Mouse (Mus musculus) MEL (cell line): Measurements from ENCODE around the gene Akap13. TPM values are rescaled to one million over a fixed set of nuclear protein-coding genes. Genes with fewer than 3 reads are reported as not detected.

Experiments
- DNase-seq: peaks from one replicate; pipeline ENCODE4 v3.0.0; 2011; ENCODE audit warnings: low read depth, low spot score
- H3K27ac ChIP-seq: 2 replicates; pipeline ENCODE4 v1.5.1; 2012; ENCODE audit warnings: low read depth, mild to moderate bottlenecking, control low read depth, low read length, moderate library complexity; ENCODE audit not compliant: control insufficient read depth
- H3K27me3 ChIP-seq, 2 experiments: fragments of 150-350 bp in 1 of 2; sonication (generic) in 1 of 2; 2 replicates each; pipeline ENCODE4 v1.6.1; 2012; ENCODE audit warnings: low read length in 2 of 2, mild to moderate bottlenecking in 2 of 2, improper control_type of control experiment in 1 of 2, moderate library complexity in 1 of 2; ENCODE audit not compliant: insufficient read depth in 2 of 2, control insufficient read depth in 1 of 2
- H3K36me3 ChIP-seq, 2 experiments: 2 replicates each; pipeline ENCODE4 v1.6.1; 2012 to 2014; ENCODE audit warnings: low read length in 2 of 2, improper control_type of control experiment in 1 of 2, inconsistent platforms in 1 of 2, mild to moderate bottlenecking in 1 of 2; ENCODE audit not compliant: insufficient read depth in 2 of 2, control insufficient read depth in 1 of 2
- H3K4me1 ChIP-seq, 2 experiments: fragments of 150-350 bp in 1 of 2; sonication (generic) in 1 of 2; 2 replicates each; pipeline ENCODE4 v1.6.1; 2012; ENCODE audit warnings: low read length in 2 of 2, improper control_type of control experiment in 1 of 2, mild to moderate bottlenecking in 1 of 2; ENCODE audit not compliant: insufficient read depth in 2 of 2, control insufficient read depth in 1 of 2
- H3K4me3 ChIP-seq, 2 experiments: fragments of 150-350 bp in 1 of 2; sonication (generic) in 1 of 2; 2 replicates each; pipeline ENCODE4 v1.5.1; 2012; ENCODE audit warnings: low read depth in 2 of 2, low read length in 2 of 2, mild to moderate bottlenecking in 2 of 2, moderate library complexity in 2 of 2, control low read depth in 1 of 2, improper control_type of control experiment in 1 of 2; ENCODE audit not compliant: control insufficient read depth in 1 of 2, insufficient read depth in 1 of 2
- H3K79me2 ChIP-seq: 2 replicates; pipeline ENCODE4 v1.6.1; 2012; ENCODE audit warnings: mild to moderate bottlenecking, low read length, moderate library complexity; ENCODE audit not compliant: control insufficient read depth, poor library complexity, insufficient read depth
- H3K9ac ChIP-seq: 2 replicates; pipeline ENCODE4 v1.6.1; 2012; ENCODE audit warnings: low read depth, mild to moderate bottlenecking, control low read depth, low read length, moderate library complexity; ENCODE audit not compliant: control insufficient read depth, poor library complexity, severe bottlenecking
- H3K9me3 ChIP-seq: fragments of 150-350 bp; sonication (generic); replicated peaks from 2 replicates; pipeline ENCODE4 v1.6.1; 2012; ENCODE audit warnings: mild to moderate bottlenecking, low read length, improper control_type of control experiment, moderate library complexity; ENCODE audit not compliant: insufficient read depth
- BHLHE40 ChIP-seq: IDR thresholded peaks from 2 replicates; pipeline ENCODE4 v1.6.1; 2012; ENCODE audit warnings: low read depth, mild to moderate bottlenecking, inconsistent platforms, low read length, improper control_type of control experiment, borderline replicate concordance
- CHD1 ChIP-seq: IDR thresholded peaks from 2 replicates; pipeline ENCODE4 v1.6.1; 2012; ENCODE audit warnings: low read depth, mild to moderate bottlenecking, inconsistent platforms, low read length, improper control_type of control experiment
- CHD2 ChIP-seq: IDR thresholded peaks from 2 replicates; pipeline ENCODE4 v1.6.1; 2011; ENCODE audit warnings: low read length, improper control_type of control experiment
- CTCF ChIP-seq, 3 experiments: IDR thresholded peaks in 2 of 3; conservative IDR thresholded peaks in 1 of 3; 2 replicates each; pipeline ENCODE4 v1.5.1; 2011 to 2012; ENCODE audit warnings: low read length in 3 of 3, low read depth in 2 of 3, mild to moderate bottlenecking in 2 of 3, improper control_type of control experiment in 1 of 3, inconsistent platforms in 1 of 3, mixed read lengths in 1 of 3, moderate library complexity in 1 of 3; ENCODE audit not compliant: control insufficient read depth in 1 of 3, insufficient read depth in 1 of 3, poor library complexity in 1 of 3, severe bottlenecking in 1 of 3
- E2F4 ChIP-seq: IDR thresholded peaks from 2 replicates; pipeline ENCODE4 v1.6.1; 2011; ENCODE audit warnings: low read depth, low read length, improper control_type of control experiment, borderline replicate concordance
- ELF1 ChIP-seq: IDR thresholded peaks from 2 replicates; pipeline ENCODE4 v1.6.1; 2014; ENCODE audit warnings: low read depth, mild to moderate bottlenecking, inconsistent platforms, low read length, improper control_type of control experiment, moderate library complexity
- EP300 ChIP-seq, 2 experiments: IDR thresholded peaks; 2 replicates each; pipeline ENCODE4 v1.6.1; 2011; ENCODE audit warnings: improper control_type of control experiment in 2 of 2, low read length in 2 of 2, low read depth in 1 of 2, mild to moderate bottlenecking in 1 of 2
- GABPA ChIP-seq: IDR thresholded peaks from 2 replicates; pipeline ENCODE4 v1.6.1; 2012; ENCODE audit warnings: low read depth, mild to moderate bottlenecking, inconsistent platforms, low read length, improper control_type of control experiment, moderate library complexity
- GATA1 ChIP-seq: IDR thresholded peaks from 2 replicates; pipeline ENCODE4 v1.6.1; 2011; ENCODE audit warnings: low read depth, low read length, improper control_type of control experiment
- HCFC1 ChIP-seq: IDR thresholded peaks from 2 replicates; pipeline ENCODE4 v1.6.1; 2012; ENCODE audit warnings: low read depth, mild to moderate bottlenecking, inconsistent platforms, low read length, improper control_type of control experiment, moderate library complexity
- JUND ChIP-seq: IDR thresholded peaks from 2 replicates; pipeline ENCODE4 v1.6.1; 2011; ENCODE audit warnings: low read depth, mild to moderate bottlenecking, improper control_type of control experiment, low read length
- KAT2A ChIP-seq: conservative IDR thresholded peaks from 2 replicates; pipeline ENCODE4 v1.6.1; 2012; ENCODE audit warnings: low read depth, low read length, improper control_type of control experiment, inconsistent platforms
- MAFK ChIP-seq: IDR thresholded peaks from 2 replicates; pipeline ENCODE4 v1.6.1; 2011; ENCODE audit warnings: low read depth, mild to moderate bottlenecking, low read length, improper control_type of control experiment, borderline replicate concordance
- MAX ChIP-seq: IDR thresholded peaks from 2 replicates; pipeline ENCODE4 v1.6.1; 2011; ENCODE audit warnings: low read length, improper control_type of control experiment
- MAZ ChIP-seq: IDR thresholded peaks from 2 replicates; pipeline ENCODE4 v1.6.1; 2012; ENCODE audit warnings: low read depth, mild to moderate bottlenecking, inconsistent platforms, low read length, improper control_type of control experiment
- MEF2A ChIP-seq: IDR thresholded peaks from 2 replicates; pipeline ENCODE4 v1.6.1; 2014; ENCODE audit warnings: low read depth, mild to moderate bottlenecking, inconsistent platforms, low read length, improper control_type of control experiment; ENCODE audit not compliant: poor library complexity, insufficient replicate concordance, severe bottlenecking; ENCODE audit errors: extremely low read depth
- MXI1 ChIP-seq: IDR thresholded peaks from 2 replicates; pipeline ENCODE4 v1.6.1; 2011; ENCODE audit warnings: mild to moderate bottlenecking, low read depth, low read length, improper control_type of control experiment
- MYC ChIP-seq: IDR thresholded peaks from 2 replicates; pipeline ENCODE4 v1.6.1; 2011; ENCODE audit warnings: low read depth, mild to moderate bottlenecking, low read length, improper control_type of control experiment, moderate library complexity
- NELFE ChIP-seq: IDR thresholded peaks from 2 replicates; pipeline ENCODE4 v1.6.1; 2011; ENCODE audit warnings: low read depth, low read length, improper control_type of control experiment
- NRF1 ChIP-seq: IDR thresholded peaks from 2 replicates; pipeline ENCODE4 v1.6.1; 2014; ENCODE audit warnings: low read depth, mild to moderate bottlenecking, inconsistent platforms, low read length, improper control_type of control experiment, moderate library complexity; ENCODE audit not compliant: poor library complexity, insufficient read depth, severe bottlenecking
- POLR2A ChIP-seq, 2 experiments: IDR thresholded peaks; 2 replicates each; pipeline ENCODE4 v1.6.1; 2011 to 2012; ENCODE audit warnings: low read length in 2 of 2, mild to moderate bottlenecking in 2 of 2, control low read depth in 1 of 2, improper control_type of control experiment in 1 of 2, low read depth in 1 of 2, moderate library complexity in 1 of 2; ENCODE audit not compliant: control insufficient read depth in 1 of 2, insufficient read depth in 1 of 2, poor library complexity in 1 of 2
- POLR2AphosphoS2 ChIP-seq: IDR thresholded peaks from 2 replicates; pipeline ENCODE4 v1.6.1; 2011; ENCODE audit warnings: low read length, improper control_type of control experiment
- POLR2AphosphoS5 ChIP-seq: IDR thresholded peaks from 2 replicates; pipeline ENCODE4 v1.6.1; 2012; ENCODE audit warnings: low read depth, borderline replicate concordance, mild to moderate bottlenecking, inconsistent platforms, low read length, moderate library complexity, mixed read lengths
- RAD21 ChIP-seq: IDR thresholded peaks from 2 replicates; pipeline ENCODE4 v1.6.1; 2011; ENCODE audit warnings: mild to moderate bottlenecking, low read depth, low read length, improper control_type of control experiment
- RCOR1 ChIP-seq: IDR thresholded peaks from 2 replicates; pipeline ENCODE4 v1.6.1; 2012; ENCODE audit warnings: low read depth, mild to moderate bottlenecking, inconsistent platforms, low read length, improper control_type of control experiment
- SIN3A ChIP-seq: IDR thresholded peaks from 2 replicates; pipeline ENCODE4 v1.6.1; 2012; ENCODE audit warnings: low read length, improper control_type of control experiment, inconsistent platforms
- SMC3 ChIP-seq: IDR thresholded peaks from 2 replicates; pipeline ENCODE4 v1.6.1; 2011; ENCODE audit warnings: low read depth, low read length, improper control_type of control experiment
- TAL1 ChIP-seq: IDR thresholded peaks from 2 replicates; pipeline ENCODE4 v1.6.1; 2012; ENCODE audit warnings: mild to moderate bottlenecking, inconsistent platforms, low read length, moderate library complexity, mixed read lengths
- TBP ChIP-seq: IDR thresholded peaks from 2 replicates; pipeline ENCODE4 v1.8.0; 2011; ENCODE audit warnings: low read depth, low read length, improper control_type of control experiment
- TCF12 ChIP-seq: IDR thresholded peaks from 2 replicates; pipeline ENCODE4 v1.6.1; 2014; ENCODE audit warnings: low read depth, mild to moderate bottlenecking, inconsistent platforms, low read length, improper control_type of control experiment, moderate library complexity
- USF1 ChIP-seq: IDR thresholded peaks from 2 replicates; pipeline ENCODE4 v1.6.1; 2014; ENCODE audit warnings: low read depth, mild to moderate bottlenecking, inconsistent platforms, low read length, improper control_type of control experiment, moderate library complexity
- USF2 ChIP-seq, 2 experiments: IDR thresholded peaks; 2 replicates each; pipeline ENCODE4 v1.6.1; 2011 to 2012; ENCODE audit warnings: improper control_type of control experiment in 2 of 2, low read length in 2 of 2, borderline replicate concordance in 1 of 2, inconsistent platforms in 1 of 2, low read depth in 1 of 2, mild to moderate bottlenecking in 1 of 2; ENCODE audit not compliant: insufficient read depth in 1 of 2
- ZC3H11A ChIP-seq: IDR thresholded peaks from 2 replicates; pipeline ENCODE4 v1.6.1; 2012; ENCODE audit warnings: low read depth, mild to moderate bottlenecking, inconsistent platforms, low read length, improper control_type of control experiment
- ZKSCAN1 ChIP-seq: IDR thresholded peaks from 2 replicates; pipeline ENCODE4 v1.6.1; 2012; ENCODE audit warnings: low read depth, mild to moderate bottlenecking, inconsistent platforms, low read length, improper control_type of control experiment, moderate library complexity
- ZMIZ1 ChIP-seq: IDR thresholded peaks from 2 replicates; pipeline ENCODE4 v1.6.1; 2012; ENCODE audit warnings: low read depth, mild to moderate bottlenecking, inconsistent platforms, low read length, improper control_type of control experiment, moderate library complexity
- ZNF384 ChIP-seq: IDR thresholded peaks from 2 replicates; pipeline ENCODE4 v1.6.1; 2012; ENCODE audit warnings: low read depth, mild to moderate bottlenecking, inconsistent platforms, low read length, improper control_type of control experiment
- polyA plus RNA-seq, 2 experiments: library from polyadenylated mRNA; stranded (reverse) in 1 of 2; unstranded in 1 of 2; fragments of >175 nt in 1 of 2; fragments of >200 nt in 1 of 2; gene quantifications; 2 replicates each; pipeline versions ENCODE4 v1.2.1 to v1.2.4; 2012; ENCODE audit warnings: low replicate concordance in 2 of 2, low read depth in 1 of 2; ENCODE audit not compliant: insufficient read length in 2 of 2, insufficient read depth in 1 of 2, missing spikeins in 1 of 2
- total RNA-seq: library from RNA; depleted of rRNA; stranded (reverse); fragments of 300-350 nt; gene quantifications from 2 replicates; pipeline ENCODE4 v1.2.3, GENCODE M21; 2012

Akap13 gene
- total and polyA plus RNA-seq, 3 experiments = 4.1 to 4.5 TPM; not detected in 1

- Histone ChIP-seq H3K27ac (peak overlapping the region; percentile 75), H3K79me2 (no peaks in the 10 kb centered on the region), H3K4me1 (peaks cover 6 to 30% of the 10 kb centered on the region in 2 experiments), H3K4me3 (peak overlapping the region in 1 of 2 experiments; percentile 40; a peak in 2 of 4 replicates), H3K9me3 (no peaks in the 10 kb centered on the region), H3K27me3 (no peaks in the 10 kb centered on the region), H3K9ac (peak overlapping the region; percentile 29), H3K36me3 (peaks cover 0 to 28% of the 10 kb centered on the region in 2 experiments; a peak in 3 of 4 replicates)
- peak; percentile 96 for DNase-seq
- TF ChIP-seq CTCF (IDR thresholded peaks at IDR 0.05 in 2 of 3, conservative IDR thresholded peaks at IDR 0.05 in 1 of 3; ENCODE audit: control insufficient read depth in 1 of 3, insufficient read depth in 1 of 3, low read depth in 2 of 3, low read length in 3 of 3, poor library complexity in 1 of 3, severe bottlenecking in 1 of 3) (no peak), ZKSCAN1 (no peak), SIN3A (peak; percentile 93), ZMIZ1 (no peak), MAFK (no peak; the same call in 1 of the 2 replicates), CHD2 (no peak; the same call in 1 of the 2 replicates), POLR2AphosphoS5 (no peak), HCFC1 (peak; percentile 44; the same call in 1 of the 2 replicates), ZC3H11A (peak; percentile 9; the same call in 1 of the 2 replicates), E2F4 (no peak), NELFE (no peak), NRF1 (no peak), USF1 (no peak), SMC3 (no peak), TAL1 (0 out of 2 replicates have a peak, but pooled peaks have one; percentile 5), POLR2AphosphoS2 (no peak), GATA1 (peak; percentile 72), ELF1 (0 out of 2 replicates have a peak, but pooled peaks have one; percentile 6), USF2 (IDR thresholded peaks at IDR 0.05; ENCODE audit: borderline replicate concordance in 1 of 2, insufficient read depth in 1 of 2, low read depth in 1 of 2, low read length in 2 of 2) (no peak), TBP (peak; percentile 72), MAZ (no peak), MYC (peak; percentile 61), ZNF384 (peak; percentile 74), JUND (no peak), MEF2A (no peak), BHLHE40 (no peak), POLR2A (IDR thresholded peaks at IDR 0.05; ENCODE audit: control insufficient read depth in 1 of 2, insufficient read depth in 1 of 2, low read depth in 1 of 2, low read length in 2 of 2, poor library complexity in 1 of 2) (peak in 1 of 2 experiments; percentile 53; a peak in 2 of 4 replicates), RCOR1 (peak; percentile 41; the same call in 1 of the 2 replicates), TCF12 (peak; percentile 63; the same call in 1 of the 2 replicates), GABPA (no peak), KAT2A (no peak), EP300 (IDR thresholded peaks at IDR 0.05; ENCODE audit: low read depth in 1 of 2, low read length in 2 of 2) (peak; percentile 73 to 79), RAD21 (no peak), CHD1 (no peak), MAX (no peak), MXI1 (peak; percentile 77)
Observed at GRCm38 (mm10) chr7:75596058-75596748, 140.9 kb downstream of the Akap13 start.
